Mouse (Mus musculus) myocyte (in vitro differentiated cells): ENCODE measurements around the gene Pcnx3. TPM values are rescaled to one million over a fixed set of nuclear protein-coding genes. Genes with fewer than 3 reads are reported as not detected.

Experiments used
- H3K27me3 ChIP-seq: one replicate; pipeline ENCODE4 v1.6.1; 2011; ENCODE audit not compliant: control insufficient read depth, insufficient read depth, insufficient read length
- H3K36me3 ChIP-seq: one replicate; pipeline ENCODE4 v1.6.1; 2011; ENCODE audit not compliant: control insufficient read depth, insufficient read depth
- H3K4me2 ChIP-seq: one replicate; pipeline ENCODE4 v1.6.1; 2011; ENCODE audit warnings: low read depth, control low read depth
- H3K4me3 ChIP-seq: one replicate; pipeline ENCODE4 v1.5.1; 2011; ENCODE audit warnings: mild to moderate bottlenecking, control low read depth, moderate library complexity
- H3K79me2 ChIP-seq: one replicate; pipeline ENCODE4 v1.6.1; 2011; ENCODE audit not compliant: control insufficient read depth, insufficient read depth
- H3ac ChIP-seq: one replicate; pipeline ENCODE4 v1.6.1; 2011; ENCODE audit not compliant: control insufficient read depth, insufficient read length
- CEBPB ChIP-seq: IDR thresholded peaks from 2 replicates; pipeline ENCODE4 v1.6.1; 2011; ENCODE audit warnings: mild to moderate bottlenecking, moderate library complexity; ENCODE audit not compliant: poor library complexity, insufficient read depth, severe bottlenecking
- E2F4 ChIP-seq: IDR thresholded peaks from one replicate; pipeline ENCODE4 v1.6.1; 2011; ENCODE audit warnings: mild to moderate bottlenecking, control low read depth, moderate library complexity; ENCODE audit not compliant: insufficient read depth
- MAX ChIP-seq: IDR thresholded peaks from one replicate; pipeline ENCODE4 v1.6.1; 2011; ENCODE audit warnings: low read depth, mild to moderate bottlenecking, control low read depth
- MYOD1 ChIP-seq, 3 experiments: IDR thresholded peaks; one replicate each; pipeline ENCODE4 v1.6.1; 2011; ENCODE audit warnings: control low read depth in 2 of 3, low read depth in 2 of 3, mild to moderate bottlenecking in 2 of 3, moderate library complexity in 1 of 3; ENCODE audit not compliant: insufficient read length in 2 of 3, control insufficient read depth in 1 of 3
- MYOG ChIP-seq, 3 experiments: IDR thresholded peaks; one replicate each; pipeline ENCODE4 v1.6.1; 2011; ENCODE audit warnings: control low read depth in 2 of 3, low read depth in 2 of 3, mild to moderate bottlenecking in 2 of 3; ENCODE audit not compliant: insufficient read length in 2 of 3, control insufficient read depth in 1 of 3, insufficient read depth in 1 of 3
- POLR2A ChIP-seq: IDR thresholded peaks from one replicate; pipeline ENCODE4 v1.6.1; 2011; ENCODE audit warnings: low read depth, mild to moderate bottlenecking, control low read depth, moderate library complexity; ENCODE audit not compliant: insufficient read length
- POLR2AphosphoS2 ChIP-seq: IDR thresholded peaks from one replicate; pipeline ENCODE4 v1.6.1; 2011; ENCODE audit warnings: low read depth, control low read depth; ENCODE audit not compliant: insufficient read length
- REST ChIP-seq: IDR thresholded peaks from one replicate; pipeline ENCODE4 v1.6.1; 2011; ENCODE audit warnings: mild to moderate bottlenecking, control low read depth, moderate library complexity; ENCODE audit not compliant: insufficient read depth, insufficient read length
- SRF ChIP-seq: IDR thresholded peaks from one replicate; pipeline ENCODE4 v1.6.1; 2011; ENCODE audit warnings: low read depth; ENCODE audit not compliant: control insufficient read depth, insufficient read length
- TCF12 ChIP-seq: IDR thresholded peaks from one replicate; pipeline ENCODE4 v1.6.1; 2011; ENCODE audit warnings: mild to moderate bottlenecking, control low read depth; ENCODE audit not compliant: poor library complexity, insufficient read depth, severe bottlenecking
- TCF3 ChIP-seq: IDR thresholded peaks from one replicate; pipeline ENCODE4 v1.6.1; 2011; ENCODE audit warnings: low read depth, control low read depth; ENCODE audit not compliant: insufficient read length
- USF1 ChIP-seq: IDR thresholded peaks from one replicate; pipeline ENCODE4 v1.6.1; 2011; ENCODE audit warnings: low read depth, mild to moderate bottlenecking, control low read depth, moderate library complexity
- polyA plus RNA-seq: library from polyadenylated mRNA; unstranded; fragments of >200 nt; fragmentation: generic; extraction: Trizol; gene quantifications from one replicate; pipeline ENCODE4 v1.2.1, GENCODE M21; 2012; ENCODE audit warnings: missing spikeins

Pcnx3 gene
- polyA plus RNA-seq, 1 experiment = 34.9 TPM

GRCm38 (mm10) chr19:5636571-5637041, 52.1 kb downstream of the Pcnx3 start:
- peak overlapping the region; percentile 95 for H3K4me2 ChIP-seq
- no peak for TF ChIP-seq MAX
- no peak for TF ChIP-seq E2F4
- H3K4me3 ChIP-seq = peak overlapping the region; percentile 55
- H3K36me3 ChIP-seq = peaks cover 11% of the 10 kb centered on the region
- H3ac ChIP-seq = peak overlapping the region; percentile 73
- H3K79me2 ChIP-seq = peaks cover 12% of the 10 kb centered on the region
- no peaks in the 10 kb centered on the region for H3K27me3 ChIP-seq

GRCm38 (mm10) chr19:5636036-5636570, 52.6 kb downstream of the Pcnx3 start:
- H3K4me3 ChIP-seq = no peak overlapping the region
- H3K27me3 ChIP-seq = no peaks in the 10 kb centered on the region
- H3K36me3 ChIP-seq = peaks cover 11% of the 10 kb centered on the region
- peaks cover 12% of the 10 kb centered on the region for H3K79me2 ChIP-seq
- no peak overlapping the region for H3ac ChIP-seq
- TF ChIP-seq SRF = no peak
- no peak for TF ChIP-seq POLR2AphosphoS2
- H3K4me2 ChIP-seq = no peak overlapping the region

- H3K4me2 ChIP-seq = peak overlapping the region; percentile 46
- no peaks in the 10 kb centered on the region for H3K36me3 ChIP-seq
- TF ChIP-seq MYOG (IDR thresholded peaks at IDR 0.05; ENCODE audit: control insufficient read depth in 1 of 3, insufficient read depth in 1 of 3, insufficient read length in 2 of 3, low read depth in 2 of 3) (peak; percentile 33 to 80 (median 64)), TCF12 (peak; percentile 11), REST (no peak), MYOD1 (IDR thresholded peaks at IDR 0.05; ENCODE audit: control insufficient read depth in 1 of 3, insufficient read length in 2 of 3, low read depth in 2 of 3) (peak in 2 of 3 experiments; percentile 84), CEBPB (no peak)
- H3K79me2 ChIP-seq = no peaks in the 10 kb centered on the region
- H3ac ChIP-seq = no peak overlapping the region
- H3K27me3 ChIP-seq = no peaks in the 10 kb centered on the region
- no peak overlapping the region for H3K4me3 ChIP-seq
These were observed 56.6 kb downstream of the Pcnx3 start for GRCm38 (mm10) chr19:5632120-5632519.

- Histone ChIP-seq H3K27me3 (no peaks in the 10 kb centered on the region), H3ac (no peak overlapping the region), H3K4me3 (no peak overlapping the region), H3K4me2 (no peak overlapping the region), H3K36me3 (no peaks in the 10 kb centered on the region), H3K79me2 (no peaks in the 10 kb centered on the region)
- TF ChIP-seq MYOD1 (IDR thresholded peaks at IDR 0.05; ENCODE audit: control insufficient read depth in 1 of 3, insufficient read length in 2 of 3, low read depth in 2 of 3) (no peak), POLR2A (no peak), POLR2AphosphoS2 (no peak), CEBPB (no peak), MYOG (IDR thresholded peaks at IDR 0.05; ENCODE audit: control insufficient read depth in 1 of 3, insufficient read depth in 1 of 3, insufficient read length in 2 of 3, low read depth in 2 of 3) (no peak), TCF3 (no peak), SRF (no peak), E2F4 (no peak), REST (no peak), USF1 (no peak)
These were observed 58.8 kb downstream of the Pcnx3 start for GRCm38 (mm10) chr19:5629907-5630306.

GRCm38 (mm10) chr19:5625311-5625710, 63.4 kb downstream of the Pcnx3 start:
- Histone ChIP-seq H3K27me3 (no peaks in the 10 kb centered on the region), H3ac (no peak overlapping the region), H3K4me3 (no peak overlapping the region), H3K79me2 (no peaks in the 10 kb centered on the region), H3K4me2 (no peak overlapping the region), H3K36me3 (no peaks in the 10 kb centered on the region)
- TF ChIP-seq MYOG (IDR thresholded peaks at IDR 0.05; ENCODE audit: control insufficient read depth in 1 of 3, insufficient read depth in 1 of 3, insufficient read length in 2 of 3, low read depth in 2 of 3) = no peak
- TF ChIP-seq MAX = no peak
- no peak for TF ChIP-seq CEBPB
- no peak for TF ChIP-seq SRF
- no peak for TF ChIP-seq TCF3
- no peak for TF ChIP-seq USF1
- TF ChIP-seq E2F4 = no peak
- TF ChIP-seq POLR2A = no peak
- no peak for TF ChIP-seq POLR2AphosphoS2

- Histone ChIP-seq H3ac (no peak overlapping the region), H3K27me3 (no peaks in the 10 kb centered on the region), H3K4me3 (no peak overlapping the region), H3K79me2 (no peaks in the 10 kb centered on the region), H3K4me2 (no peak overlapping the region), H3K36me3 (no peaks in the 10 kb centered on the region)
- TF ChIP-seq CEBPB (no peak), MYOG (IDR thresholded peaks at IDR 0.05; ENCODE audit: control insufficient read depth in 1 of 3, insufficient read depth in 1 of 3, insufficient read length in 2 of 3, low read depth in 2 of 3) (no peak), E2F4 (no peak), POLR2AphosphoS2 (no peak), USF1 (no peak), MYOD1 (IDR thresholded peaks at IDR 0.05; ENCODE audit: control insufficient read depth in 1 of 3, insufficient read length in 2 of 3, low read depth in 2 of 3) (no peak), MAX (no peak), REST (no peak), TCF3 (no peak), POLR2A (no peak), SRF (no peak)
These were observed 66.8 kb downstream of the Pcnx3 start for GRCm38 (mm10) chr19:5621884-5622283.
